Mouse (Mus musculus) CH12.LX (cell line): ENCODE results near the gene Ctcf. TPM values are rescaled to one million over a fixed set of nuclear protein-coding genes. Genes with fewer than 3 reads are reported as not detected.

Experiments
- DNase-seq: peaks from one replicate; pipeline ENCODE4 v3.0.0-alpha.2; 2013; ENCODE audit errors: extremely low read depth
- H3K27ac ChIP-seq: 2 replicates; pipeline ENCODE4 v1.5.1; 2012; ENCODE audit warnings: low read depth, mild to moderate bottlenecking, control low read depth, moderate library complexity; ENCODE audit not compliant: insufficient read depth
- H3K27me3 ChIP-seq: replicated peaks from 2 replicates; pipeline ENCODE3; 2012; ENCODE audit warnings: inconsistent platforms
- H3K36me3 ChIP-seq, 2 experiments: replicated peaks in 1 of 2; 2 replicates each; pipeline versions ENCODE3 to v1.6.1; 2012; ENCODE audit warnings: inconsistent platforms in 1 of 2, low read length in 1 of 2, mild to moderate bottlenecking in 1 of 2, mixed read lengths in 1 of 2, moderate library complexity in 1 of 2; ENCODE audit not compliant: control insufficient read depth in 1 of 2, insufficient read depth in 1 of 2
- H3K4me1 ChIP-seq, 2 experiments: 2 replicates each; pipeline ENCODE4 v1.6.1; 2012; ENCODE audit warnings: inconsistent platforms in 1 of 2, moderate library complexity in 1 of 2; ENCODE audit not compliant: insufficient read depth in 2 of 2, control insufficient read depth in 1 of 2
- H3K4me2 ChIP-seq: 2 replicates; pipeline ENCODE4 v1.6.1; 2012; ENCODE audit warnings: low read depth, mild to moderate bottlenecking, control low read depth; ENCODE audit not compliant: poor library complexity, insufficient read depth, severe bottlenecking
- H3K4me3 ChIP-seq, 3 experiments: fragments of 150-350 bp in 1 of 3; sonication (generic) in 1 of 3; replicated peaks in 1 of 3; 2 replicates each; pipeline versions ENCODE3 to v1.5.1; 2011 to 2012; ENCODE audit warnings: low read depth in 2 of 3, low read length in 2 of 3, mild to moderate bottlenecking in 2 of 3, moderate library complexity in 2 of 3, control low read depth in 1 of 3, improper control_type of control experiment in 1 of 3, inconsistent platforms in 1 of 3, mixed read lengths in 1 of 3; ENCODE audit not compliant: poor library complexity in 1 of 3
- H3K79me2 ChIP-seq: replicated peaks from 2 replicates; pipeline ENCODE4 v1.6.1; 2012; ENCODE audit warnings: mild to moderate bottlenecking, moderate library complexity; ENCODE audit not compliant: control insufficient read depth, poor library complexity, insufficient read depth, severe bottlenecking; ENCODE audit errors: extremely low read depth
- H3K9ac ChIP-seq: 2 replicates; pipeline ENCODE4 v1.6.1; 2012; ENCODE audit warnings: low read depth, mild to moderate bottlenecking, control low read depth, moderate library complexity; ENCODE audit not compliant: insufficient read depth
- H3K9me3 ChIP-seq: replicated peaks from 2 replicates; pipeline ENCODE3; 2012; ENCODE audit warnings: low read length, inconsistent platforms, mixed read lengths
- BHLHE40 ChIP-seq: IDR thresholded peaks from 2 replicates; pipeline ENCODE4 v1.6.1; 2011; ENCODE audit warnings: mild to moderate bottlenecking, low read depth, low read length, improper control_type of control experiment
- CHD2 ChIP-seq: IDR thresholded peaks from 2 replicates; pipeline ENCODE4 v1.6.1; 2011; ENCODE audit warnings: low read length, improper control_type of control experiment
- E2F4 ChIP-seq: IDR thresholded peaks from 2 replicates; pipeline ENCODE4 v1.6.1; 2011; ENCODE audit warnings: low read depth, low read length, improper control_type of control experiment; ENCODE audit not compliant: insufficient replicate concordance
- ETS1 ChIP-seq: conservative IDR thresholded peaks from 2 replicates; pipeline ENCODE4 v1.6.1; 2012; ENCODE audit warnings: low read depth, mild to moderate bottlenecking, inconsistent platforms, low read length, improper control_type of control experiment, moderate library complexity
- GABPA ChIP-seq: IDR thresholded peaks from 2 replicates; pipeline ENCODE4 v1.6.1; 2012; ENCODE audit warnings: low read depth, low read length, improper control_type of control experiment, inconsistent platforms; ENCODE audit not compliant: insufficient replicate concordance
- HCFC1 ChIP-seq: IDR thresholded peaks from 2 replicates; pipeline ENCODE4 v1.6.1; 2012; ENCODE audit warnings: low read depth, mild to moderate bottlenecking, inconsistent platforms, low read length, improper control_type of control experiment
- JUN ChIP-seq: IDR thresholded peaks from 2 replicates; pipeline ENCODE4 v1.6.1; 2011; ENCODE audit warnings: low read depth, mild to moderate bottlenecking, low read length, improper control_type of control experiment, moderate library complexity; ENCODE audit not compliant: insufficient read depth
- MAFK ChIP-seq: IDR thresholded peaks from 2 replicates; pipeline ENCODE4 v1.6.1; 2011; ENCODE audit warnings: low read length, improper control_type of control experiment; ENCODE audit not compliant: insufficient replicate concordance
- MAZ ChIP-seq: IDR thresholded peaks from 2 replicates; pipeline ENCODE4 v1.6.1; 2012; ENCODE audit warnings: low read depth, mild to moderate bottlenecking, inconsistent platforms, low read length, improper control_type of control experiment, moderate library complexity
- MEF2A ChIP-seq: IDR thresholded peaks from 2 replicates; pipeline ENCODE4 v1.6.1; 2014; ENCODE audit warnings: low read depth, mild to moderate bottlenecking, inconsistent platforms, low read length, improper control_type of control experiment, borderline replicate concordance
- MYC ChIP-seq: IDR thresholded peaks from 2 replicates; pipeline ENCODE4 v1.6.1; 2011; ENCODE audit warnings: low read depth, mild to moderate bottlenecking, improper control_type of control experiment, low read length
- NRF1 ChIP-seq: IDR thresholded peaks from 2 replicates; pipeline ENCODE4 v1.6.1; 2014; ENCODE audit warnings: low read depth, mild to moderate bottlenecking, inconsistent platforms, low read length, improper control_type of control experiment, moderate library complexity
- PAX5 ChIP-seq: IDR thresholded peaks from 2 replicates; pipeline ENCODE4 v1.6.1; 2012; ENCODE audit warnings: low read length, inconsistent platforms, mixed read lengths
- POLR2A ChIP-seq: IDR thresholded peaks from 2 replicates; pipeline ENCODE4 v1.6.1; 2011; ENCODE audit warnings: low read depth, mild to moderate bottlenecking, improper control_type of control experiment, low read length
- POLR2AphosphoS2 ChIP-seq: IDR thresholded peaks from 2 replicates; pipeline ENCODE4 v1.6.1; 2011; ENCODE audit warnings: low read depth, low read length, improper control_type of control experiment
- RAD21 ChIP-seq: IDR thresholded peaks from 2 replicates; pipeline ENCODE4 v1.6.1; 2011; ENCODE audit warnings: low read depth, mild to moderate bottlenecking, low read length, improper control_type of control experiment, moderate library complexity
- SIN3A ChIP-seq: IDR thresholded peaks from 2 replicates; pipeline ENCODE4 v1.6.1; 2012; ENCODE audit warnings: low read length, improper control_type of control experiment, inconsistent platforms
- SMC3 ChIP-seq: IDR thresholded peaks from 2 replicates; pipeline ENCODE4 v1.6.1; 2011; ENCODE audit warnings: low read depth, low read length, improper control_type of control experiment
- UBTF ChIP-seq: IDR thresholded peaks from 2 replicates; pipeline ENCODE4 v1.6.1; 2012; ENCODE audit warnings: low read depth, mild to moderate bottlenecking, inconsistent platforms, low read length, improper control_type of control experiment, moderate library complexity
- USF1 ChIP-seq: IDR thresholded peaks from 2 replicates; pipeline ENCODE4 v1.6.1; 2014; ENCODE audit warnings: low read depth, mild to moderate bottlenecking, inconsistent platforms, low read length, improper control_type of control experiment
- ZC3H11A ChIP-seq: IDR thresholded peaks from 2 replicates; pipeline ENCODE4 v1.6.1; 2012; ENCODE audit warnings: low read depth, mild to moderate bottlenecking, inconsistent platforms, low read length, improper control_type of control experiment
- dilution Hi-C: fragments of 300-500 bp; cut with MboI; formaldehyde crosslinking; loops from 2 replicates; pipeline ENCODE4 v1.14.3; 2020; ENCODE audit warnings: low sequenced_read_pairs; ENCODE audit not compliant: extremely low pct_unique_long_range_greater_than_20kb, extremely low pct_ligation_motif_present
- in situ Hi-C: fragments of 300-500 bp; cut with MboI; formaldehyde crosslinking; loops from 3 replicates; pipeline ENCODE4 v1.14.3; 2019; ENCODE audit warnings: low sequenced_read_pairs, low pct_ligation_motif_present, low pct_unique_long_range_greater_than_20kb, mixed read lengths
- polyA plus RNA-seq: library from polyadenylated mRNA; unstranded; fragments of >175 nt; gene quantifications from 2 replicates; pipeline ENCODE4 v1.2.1, GENCODE M21; 2012; ENCODE audit warnings: low read depth; ENCODE audit not compliant: insufficient read length
- total RNA-seq, 2 experiments: library from RNA; depleted of rRNA; stranded (reverse); fragments of 300-350 nt in 1 of 2; fragments of >200 nt in 1 of 2; gene quantifications; 2 replicates each; pipeline ENCODE4 v1.2.3; 2012 to 2014

Ctcf gene
- total and polyA plus RNA-seq, 3 experiments, result 42.3 to 97.9 (median 52.4) TPM

DNA sequence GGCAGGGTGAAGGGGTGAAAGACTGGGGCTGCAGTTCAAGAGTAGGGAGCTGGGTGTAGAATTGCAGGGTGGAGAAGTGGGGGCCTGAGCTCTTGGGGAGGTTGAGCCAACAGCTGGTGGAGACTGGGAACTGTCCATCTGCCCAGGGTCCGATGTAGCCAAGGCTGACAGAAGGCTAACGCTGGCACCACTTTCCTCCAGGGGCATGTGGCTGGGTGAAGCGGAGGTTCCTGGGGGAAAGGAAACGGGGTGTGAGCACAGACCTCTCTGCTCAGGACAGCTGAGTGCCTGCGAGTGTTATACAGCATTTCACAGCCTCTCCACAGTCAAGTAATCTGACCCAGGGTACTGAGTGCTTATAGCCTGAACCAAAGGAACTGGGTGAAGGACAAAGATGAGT is 62.4 kb downstream of the Ctcf start:
- Histone ChIP-seq H3K9me3 (no peaks in the 10 kb centered on the region), H3K27me3 (no peaks in the 10 kb centered on the region), H3K27ac (no peak overlapping the region), H3K36me3 (peaks cover 64 to 80% of the 10 kb centered on the region in 2 experiments), H3K9ac (no peak overlapping the region), H3K79me2 (no peaks in the 10 kb centered on the region), H3K4me1 (peaks cover 6 to 23% of the 10 kb centered on the region in 2 experiments; a peak in 3 of 4 replicates), H3K4me2 (no peak overlapping the region), H3K4me3 (no peak overlapping the region)
- no peak for DNase-seq
- TF ChIP-seq SIN3A (no peak), PAX5 (no peak), E2F4 (no peak), MYC (no peak), MAZ (no peak), BHLHE40 (no peak), CHD2 (no peak), NRF1 (no peak)
- dilution Hi-C loops, result no loop called here
- in situ Hi-C loops, result no loop called here

- DNase-seq, result no peak
- Histone ChIP-seq H3K4me2 (peak overlapping the region; percentile 85), H3K27me3 (no peaks in the 10 kb centered on the region), H3K36me3 (peaks cover 64 to 80% of the 10 kb centered on the region in 2 experiments), H3K9me3 (no peaks in the 10 kb centered on the region), H3K9ac (peak overlapping the region; percentile 97; the same call in 1 of the 2 replicates), H3K27ac (no peak overlapping the region), H3K4me3 (peak overlapping the region; percentile 77 to 90 (median 85)), H3K4me1 (peaks cover 6 to 23% of the 10 kb centered on the region in 2 experiments; a peak in 3 of 4 replicates), H3K79me2 (no peaks in the 10 kb centered on the region)
- in situ Hi-C loops, result loop anchor here (5.0 to 25.0 kb wide), 2 partner anchors 102 to 338 kb away; no protein-coding TSS in a partner anchor
- dilution Hi-C loops, result no loop called here
- no peak for TF ChIP-seq ETS1
- TF ChIP-seq MEF2A, result no peak
- TF ChIP-seq HCFC1, result no peak
- no peak for TF ChIP-seq ZC3H11A
- TF ChIP-seq MAFK, result no peak
- no peak for TF ChIP-seq NRF1
- TF ChIP-seq GABPA, result no peak
- no peak for TF ChIP-seq USF1
- TF ChIP-seq JUN, result no peak
- no peak for TF ChIP-seq POLR2AphosphoS2
- no peak for TF ChIP-seq SMC3
- no peak for TF ChIP-seq UBTF
- no peak for TF ChIP-seq RAD21
- TF ChIP-seq POLR2A, result no peak
Observed at GRCm38 (mm10) chr8:105699488-105700215, 63.3 kb downstream of the Ctcf start.
